Mouse (Mus musculus): ENCODE measurements around the gene Poldip3. TPM values are rescaled to one million over a fixed set of nuclear protein-coding genes. Genes with fewer than 3 reads are reported as not detected.

The Poldip3 gene
- polyA plus RNA-seq, 1 experiment = 97.9 TPM

DNA sequence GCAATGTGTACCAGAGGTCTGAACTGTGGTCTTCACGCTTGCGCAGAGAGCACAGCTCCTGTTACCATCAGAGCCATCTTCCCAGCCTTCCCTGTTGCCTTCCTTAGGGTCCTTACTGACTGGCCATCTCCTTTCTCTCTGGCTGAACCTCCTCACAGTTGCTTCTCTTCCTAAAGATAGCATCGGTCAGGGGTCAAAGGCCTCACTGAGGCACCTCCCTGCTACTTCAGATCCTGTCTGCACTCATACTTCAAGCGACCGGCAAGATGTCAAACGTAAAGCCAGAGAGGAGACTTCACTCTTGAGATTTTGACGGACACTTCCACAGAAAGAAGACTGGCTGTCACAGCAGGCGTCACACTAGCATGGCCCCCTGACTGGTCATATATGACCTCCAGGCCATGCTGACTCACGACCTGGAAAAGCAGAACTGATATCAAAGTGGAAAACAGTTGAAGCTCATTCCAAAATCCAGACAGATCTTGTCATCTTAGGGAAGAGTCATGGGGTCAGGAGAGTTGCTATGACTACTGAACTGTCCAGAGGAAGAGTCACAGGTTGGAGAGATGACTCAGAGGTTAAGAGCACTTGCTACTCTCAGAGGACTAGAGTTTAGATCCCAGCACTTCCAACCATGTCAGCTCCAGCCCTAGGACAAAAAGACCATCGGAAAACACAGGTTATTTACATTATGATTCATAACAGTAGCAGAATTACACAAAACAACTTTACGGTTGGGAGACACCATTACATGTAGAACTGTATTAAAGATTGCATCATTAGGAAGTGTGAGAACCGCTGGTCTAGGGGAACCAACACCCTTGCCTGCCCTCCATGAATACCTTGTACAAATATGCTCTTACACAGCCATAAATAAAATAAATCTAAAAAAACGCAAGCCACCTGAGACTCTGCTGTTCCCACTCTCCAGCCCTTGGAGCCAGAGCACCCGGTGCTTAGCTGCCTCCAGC, 25.0 kb upstream of the Poldip3 start:
- H3K36me3 ChIP-seq (ENCODE audit: control insufficient read depth, insufficient read depth, low read length, poor library complexity, severe bottlenecking) = no peaks in the 10 kb centered on the region
- H3K27ac ChIP-seq (ENCODE audit: insufficient read depth, low read length) = no peak overlapping the region
- peaks cover 3% of the 10 kb centered on the region for H3K4me1 ChIP-seq (ENCODE audit: control insufficient read depth, insufficient read depth, low read length)
- TF ChIP-seq POLR2A (IDR thresholded peaks at IDR 0.05; ENCODE audit: insufficient read depth, low read length) = no peak
- no peak for TF ChIP-seq EP300 (IDR thresholded peaks at IDR 0.05; ENCODE audit: insufficient read depth, low read depth, low read length)
- H3K4me3 ChIP-seq (ENCODE audit: low read depth, low read length) = no peak overlapping the region
- H3K27me3 ChIP-seq (ENCODE audit: control insufficient read depth, insufficient read depth, low read length, poor library complexity, severe bottlenecking) = no peaks in the 10 kb centered on the region
- H3K9me3 ChIP-seq (replicated peaks; ENCODE audit: control insufficient read depth, insufficient read depth, low read length, poor library complexity, severe bottlenecking) = no peaks in the 10 kb centered on the region
- no peak overlapping the region for H3K9ac ChIP-seq (ENCODE audit: low read depth, poor library complexity, severe bottlenecking)

DNA sequence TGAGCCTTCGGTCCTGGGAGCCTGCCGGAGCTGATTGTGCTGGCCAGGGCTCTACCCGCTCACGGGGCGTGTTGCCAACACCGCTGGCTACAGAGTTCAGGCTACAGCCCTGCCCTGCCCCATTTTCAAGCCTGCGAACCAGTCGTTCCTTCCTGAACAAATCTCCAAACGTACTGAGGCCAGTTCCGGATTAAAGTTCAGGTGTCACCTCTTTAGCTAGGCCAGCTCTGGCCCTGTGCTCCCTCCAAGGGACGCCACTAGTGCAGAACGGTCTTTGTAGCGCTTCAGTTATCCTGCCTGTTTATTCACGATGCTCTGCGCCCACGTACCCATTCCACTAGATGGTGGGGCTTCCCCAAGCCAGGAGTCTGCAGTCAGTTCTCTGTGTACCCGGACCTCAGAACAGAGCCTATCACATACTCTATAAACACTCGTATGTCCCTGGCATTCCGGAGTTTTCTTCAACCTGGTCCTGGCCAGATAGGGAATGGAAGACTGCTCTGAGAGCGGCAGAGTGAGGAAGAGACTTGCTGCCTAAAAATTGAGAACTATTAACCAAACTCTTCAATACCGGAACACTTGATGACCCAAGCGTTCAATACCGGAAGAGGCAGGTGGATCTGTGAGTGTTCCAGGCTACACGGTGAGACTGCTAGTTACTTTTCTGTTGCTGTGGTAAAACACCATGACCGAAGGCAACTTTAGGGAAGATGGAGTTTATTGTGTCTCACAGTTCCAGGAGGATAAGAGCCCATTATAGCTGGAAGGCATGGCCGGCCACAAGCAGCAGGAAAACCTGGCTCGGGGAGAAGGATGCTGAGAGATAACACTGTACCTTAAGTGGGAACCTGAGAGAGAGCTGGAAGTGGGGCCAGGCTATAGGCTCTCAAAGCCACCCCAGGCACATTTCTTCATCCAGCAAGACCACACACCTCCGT, 23.6 kb upstream of the Poldip3 start, which contains the start of gene Cyb5r3:
Gene Cyb5r3 (minus strand): TSS at position 101 of the 938 bp plus-strand sequence.
- TF ChIP-seq CTCF (IDR thresholded peaks at IDR 0.05; ENCODE audit: low read depth, low read length) = no peak
- no peak for TF ChIP-seq EP300 (IDR thresholded peaks at IDR 0.05; ENCODE audit: insufficient read depth, low read depth, low read length)
- no peak for TF ChIP-seq POLR2A (IDR thresholded peaks at IDR 0.05; ENCODE audit: insufficient read depth, low read length)
- Histone ChIP-seq H3K27me3 (ENCODE audit: control insufficient read depth, insufficient read depth, low read length, poor library complexity, severe bottlenecking) (no peaks in the 10 kb centered on the region), H3K27ac (ENCODE audit: insufficient read depth, low read length) (peak within 1 kb of the TSS; percentile 48), H3K4me1 (ENCODE audit: control insufficient read depth, insufficient read depth, low read length) (peaks cover 3% of the 10 kb centered on the region), H3K36me3 (ENCODE audit: control insufficient read depth, insufficient read depth, low read length, poor library complexity, severe bottlenecking) (no peaks in the 10 kb centered on the region), H3K9ac (ENCODE audit: low read depth, poor library complexity, severe bottlenecking) (peak within 1 kb of the TSS; percentile 56), H3K4me3 (ENCODE audit: low read depth, low read length) (peak within 1 kb of the TSS; percentile 86), H3K9me3 (replicated peaks; ENCODE audit: control insufficient read depth, insufficient read depth, low read length, poor library complexity, severe bottlenecking) (no peaks in the 10 kb centered on the region)

DNA sequence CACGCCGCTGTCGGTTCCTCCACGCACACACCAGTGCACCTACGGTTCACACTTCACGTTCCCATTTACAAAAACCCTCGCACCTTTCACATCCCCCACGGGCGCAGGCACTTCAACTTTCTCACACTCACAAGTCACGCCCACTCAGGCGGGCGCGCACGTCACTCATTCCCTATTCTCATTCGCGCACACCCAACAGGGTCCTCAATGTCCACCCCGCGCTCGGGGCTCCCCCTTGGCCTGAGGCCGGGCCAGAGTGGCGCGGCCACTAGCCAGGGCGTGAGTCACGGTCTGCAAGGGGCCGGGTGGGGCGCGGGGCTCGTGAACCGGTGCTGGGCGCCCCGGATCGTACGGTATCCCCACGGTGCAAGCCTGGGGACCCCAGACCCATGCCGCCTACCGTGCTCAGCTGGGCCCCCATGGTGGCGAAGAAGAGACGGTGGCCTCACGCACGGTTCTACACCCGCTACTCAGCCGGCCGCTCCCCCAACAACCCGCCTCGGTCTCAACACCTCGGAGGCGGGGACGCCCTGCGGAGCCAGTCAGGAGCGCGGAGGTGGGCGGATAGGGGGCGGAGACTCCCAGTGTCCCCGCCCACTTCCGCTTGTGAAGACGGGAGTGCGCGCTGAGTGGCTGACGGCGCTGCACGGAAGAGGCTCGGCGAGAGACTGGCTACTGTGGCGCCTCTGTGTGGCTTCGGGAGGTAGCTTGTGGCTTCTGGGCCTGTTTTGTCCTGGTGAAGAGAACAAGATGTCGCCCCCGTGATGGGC, 22.7 kb upstream of the Poldip3 start:
- Histone ChIP-seq H3K27me3 (ENCODE audit: control insufficient read depth, insufficient read depth, low read length, poor library complexity, severe bottlenecking) (no peaks in the 10 kb centered on the region), H3K36me3 (ENCODE audit: control insufficient read depth, insufficient read depth, low read length, poor library complexity, severe bottlenecking) (no peaks in the 10 kb centered on the region), H3K9ac (ENCODE audit: low read depth, poor library complexity, severe bottlenecking) (peak overlapping the region; percentile 56), H3K27ac (ENCODE audit: insufficient read depth, low read length) (peak overlapping the region; percentile 48; the same call in 1 of the 2 replicates), H3K4me1 (ENCODE audit: control insufficient read depth, insufficient read depth, low read length) (peaks cover 3% of the 10 kb centered on the region), H3K4me3 (ENCODE audit: low read depth, low read length) (peak overlapping the region; percentile 86), H3K9me3 (replicated peaks; ENCODE audit: control insufficient read depth, insufficient read depth, low read length, poor library complexity, severe bottlenecking) (no peaks in the 10 kb centered on the region)
- TF ChIP-seq EP300 (IDR thresholded peaks at IDR 0.05; ENCODE audit: insufficient read depth, low read depth, low read length) = no peak
- peak; percentile 88 for TF ChIP-seq POLR2A (IDR thresholded peaks at IDR 0.05; ENCODE audit: insufficient read depth, low read length)
- TF ChIP-seq CTCF (IDR thresholded peaks at IDR 0.05; ENCODE audit: low read depth, low read length) = no peak

DNA sequence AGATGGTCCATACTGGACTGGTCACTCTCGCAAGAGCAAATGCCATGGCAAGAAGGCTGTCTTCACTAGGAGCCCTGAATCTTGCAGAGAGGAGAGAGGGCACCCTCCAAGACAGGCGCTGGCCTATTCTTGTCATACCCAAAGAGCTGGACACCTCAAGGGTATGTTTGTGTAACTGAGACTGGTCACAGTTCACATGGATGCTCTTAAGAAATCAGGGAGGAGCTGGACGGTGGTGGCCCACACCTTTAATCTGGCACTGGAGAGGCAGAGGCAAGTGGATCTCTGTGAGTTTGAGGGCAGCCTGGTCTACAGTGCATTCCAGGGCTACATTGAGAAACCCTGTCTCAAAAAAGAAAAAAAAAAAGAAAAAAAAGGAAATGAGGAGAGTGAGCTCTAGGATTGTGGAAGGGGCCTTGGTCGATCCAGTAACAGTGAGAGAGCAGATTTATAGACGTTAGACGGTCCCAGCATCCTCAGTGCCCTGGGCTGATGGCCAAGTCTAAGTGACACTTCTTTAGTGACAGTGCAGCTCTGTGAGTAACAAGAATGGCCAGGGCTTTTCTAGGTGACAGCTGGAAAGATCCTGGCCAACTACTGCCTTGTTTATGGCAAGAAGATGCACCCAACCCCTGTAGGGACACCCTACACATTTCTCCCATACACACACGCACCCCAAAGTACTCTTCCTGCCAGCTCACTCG, 21.9 kb upstream of the Poldip3 start:
- Histone ChIP-seq H3K27ac (ENCODE audit: insufficient read depth, low read length) (no peak overlapping the region), H3K9me3 (replicated peaks; ENCODE audit: control insufficient read depth, insufficient read depth, low read length, poor library complexity, severe bottlenecking) (no peaks in the 10 kb centered on the region), H3K4me3 (ENCODE audit: low read depth, low read length) (peak overlapping the region; percentile 82), H3K4me1 (ENCODE audit: control insufficient read depth, insufficient read depth, low read length) (peaks cover 5% of the 10 kb centered on the region), H3K36me3 (ENCODE audit: control insufficient read depth, insufficient read depth, low read length, poor library complexity, severe bottlenecking) (no peaks in the 10 kb centered on the region), H3K27me3 (ENCODE audit: control insufficient read depth, insufficient read depth, low read length, poor library complexity, severe bottlenecking) (no peaks in the 10 kb centered on the region), H3K9ac (ENCODE audit: low read depth, poor library complexity, severe bottlenecking) (peak overlapping the region; percentile 56)
- TF ChIP-seq POLR2A (IDR thresholded peaks at IDR 0.05; ENCODE audit: insufficient read depth, low read length) = no peak
- no peak for TF ChIP-seq CTCF (IDR thresholded peaks at IDR 0.05; ENCODE audit: low read depth, low read length)
- no peak for TF ChIP-seq EP300 (IDR thresholded peaks at IDR 0.05; ENCODE audit: insufficient read depth, low read depth, low read length)

Data from ES-Bruce4 (cell line).